Mouse (Mus musculus): ENCODE results near the gene Rpl29.

Gene Rpl29

DNA sequence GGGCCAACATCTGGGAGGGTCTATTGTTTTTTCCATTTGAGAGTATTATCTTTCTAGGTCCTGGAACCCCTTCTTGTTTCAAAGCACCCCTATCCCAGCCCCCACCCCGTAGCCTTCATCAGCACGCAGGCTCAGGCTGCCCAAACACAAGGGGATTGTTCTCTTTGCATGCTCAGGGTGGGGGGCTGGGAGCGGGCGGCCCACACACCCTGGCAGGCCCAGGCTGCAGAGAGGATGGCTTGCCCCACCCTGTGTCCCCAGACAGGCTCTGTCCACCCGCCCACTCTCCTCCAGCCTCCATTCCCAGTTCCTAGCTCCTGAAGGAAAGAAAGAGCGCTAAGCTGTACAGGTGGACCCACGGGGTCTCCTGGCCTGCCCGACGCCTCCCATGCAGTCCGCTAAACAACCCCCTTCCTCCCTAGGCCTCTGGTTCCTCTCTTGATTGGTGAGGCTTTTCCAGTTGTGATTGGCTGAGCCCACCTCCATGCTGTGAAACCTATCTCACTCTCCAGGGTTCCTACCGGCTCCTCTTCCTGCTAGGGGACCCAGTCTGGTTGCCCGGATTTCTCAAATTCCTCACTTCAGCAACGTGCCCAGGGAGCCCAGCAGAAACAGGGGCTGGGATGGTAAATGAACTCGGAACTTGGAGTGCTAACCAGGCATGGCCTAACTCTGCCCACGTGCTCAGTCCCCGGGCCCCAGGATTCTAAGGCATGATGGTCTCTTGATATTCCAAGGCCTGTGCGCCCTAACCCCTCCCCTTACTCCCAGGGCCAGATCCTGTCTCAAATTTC is 25.8 kb downstream of the Rpl29 start:
- DNase-seq (ENCODE audit: low read depth) = no peak

DNA sequence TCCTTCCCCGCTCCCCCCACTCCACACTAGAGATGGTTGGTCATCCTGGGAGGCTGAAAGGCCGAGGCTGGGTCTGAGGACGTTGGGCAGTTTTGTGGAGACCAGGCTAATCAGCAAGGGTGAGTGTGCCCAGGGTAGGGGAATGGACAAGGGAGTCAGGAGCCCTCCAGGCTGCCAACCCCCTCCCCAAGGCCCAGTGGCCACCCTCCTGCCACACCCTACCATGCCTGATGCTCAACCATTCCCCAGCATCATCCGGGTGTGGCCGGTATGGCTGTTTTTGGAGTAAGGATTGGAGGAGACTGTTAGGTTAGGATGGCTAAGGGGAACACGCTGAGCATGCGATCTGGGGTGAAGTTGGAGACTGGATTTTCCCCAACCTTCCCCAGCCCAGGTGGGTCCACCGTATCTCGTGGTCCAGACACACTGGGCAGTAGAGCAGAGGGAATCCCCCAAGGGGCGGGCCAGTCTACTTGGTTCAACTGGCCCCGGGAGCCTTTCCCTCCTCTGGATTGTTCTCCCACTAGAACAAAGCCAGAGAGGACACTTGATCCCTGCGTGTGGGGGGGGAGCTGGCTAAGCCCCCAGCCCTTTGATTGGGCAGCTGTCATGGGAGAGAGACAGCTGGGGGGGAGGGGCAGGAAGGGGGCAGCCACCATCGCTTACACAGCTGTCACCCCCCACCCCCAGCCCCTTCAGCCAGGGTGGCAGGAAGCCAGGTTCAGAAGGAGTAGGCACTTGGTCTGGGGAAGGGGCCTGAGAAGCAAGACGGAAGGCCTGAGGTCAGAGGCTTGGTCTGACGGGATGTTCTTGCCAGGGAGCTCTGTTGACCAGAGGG is 27.3 kb downstream of the Rpl29 start:
- no peak for DNase-seq (ENCODE audit: low read depth)

DNA sequence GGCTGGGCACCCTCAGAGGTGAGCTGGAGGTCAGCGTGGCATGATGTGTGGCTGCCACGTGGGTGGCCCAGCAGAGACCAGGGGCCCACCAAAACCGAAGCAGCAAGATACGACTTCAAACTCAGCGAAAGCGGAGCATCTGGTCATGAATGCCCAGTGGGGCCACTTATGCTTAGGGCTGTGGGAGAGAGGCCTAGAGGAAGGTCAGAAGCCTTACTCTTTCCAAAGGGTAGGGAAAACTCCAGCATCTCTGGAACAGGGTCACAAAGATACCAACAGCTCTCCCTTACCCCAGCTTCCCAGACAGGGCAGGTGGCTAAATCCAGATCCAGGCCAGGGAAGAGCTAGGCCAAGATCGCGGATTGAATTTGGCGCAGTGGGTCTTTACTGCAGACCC is 27.9 kb downstream of the Rpl29 start:
- DNase-seq (ENCODE audit: low read depth) = no peak

DNA sequence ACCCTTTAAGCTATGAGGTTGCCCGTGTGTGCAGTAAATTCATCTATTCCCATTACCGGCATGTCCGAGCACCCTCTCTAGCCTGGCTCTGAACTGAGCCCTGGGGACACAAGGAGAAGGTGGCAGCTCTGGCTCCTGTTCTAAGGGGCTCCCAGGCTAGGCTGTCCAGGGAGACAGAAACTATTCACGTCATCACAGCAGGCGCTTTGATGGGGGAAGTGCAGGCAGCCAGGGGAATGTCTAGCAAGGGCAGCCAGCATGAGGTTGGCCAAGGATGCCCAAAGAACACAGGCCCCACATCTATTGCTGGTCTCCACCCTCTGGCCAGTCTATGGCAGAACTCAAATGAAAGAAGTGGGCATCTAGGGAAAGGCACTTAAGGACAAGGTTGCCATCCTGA is 28.7 kb downstream of the Rpl29 start:
- no peak for DNase-seq (ENCODE audit: low read depth)

DNA sequence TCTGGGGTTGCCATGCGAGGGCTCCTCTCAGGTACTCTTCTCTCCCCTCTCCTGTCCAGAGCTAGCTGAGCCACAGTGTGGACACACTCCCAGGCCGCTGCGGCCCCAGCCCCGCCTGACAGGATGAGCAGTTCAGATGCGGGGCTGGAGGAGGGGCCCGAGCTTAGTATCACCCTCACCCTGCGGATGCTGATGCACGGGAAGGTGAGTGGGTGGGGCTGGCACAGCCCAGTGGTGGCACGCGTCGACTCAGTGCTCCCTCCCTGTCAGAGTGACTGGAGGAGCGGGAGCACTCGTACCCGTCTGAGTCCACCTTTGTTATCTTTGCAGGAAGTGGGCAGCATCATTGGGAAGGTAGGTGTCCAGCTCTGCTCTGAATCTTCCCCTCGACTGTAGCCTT is 30.7 kb downstream of the Rpl29 start:
- no peak for DNase-seq (ENCODE audit: low read depth)

DNA sequence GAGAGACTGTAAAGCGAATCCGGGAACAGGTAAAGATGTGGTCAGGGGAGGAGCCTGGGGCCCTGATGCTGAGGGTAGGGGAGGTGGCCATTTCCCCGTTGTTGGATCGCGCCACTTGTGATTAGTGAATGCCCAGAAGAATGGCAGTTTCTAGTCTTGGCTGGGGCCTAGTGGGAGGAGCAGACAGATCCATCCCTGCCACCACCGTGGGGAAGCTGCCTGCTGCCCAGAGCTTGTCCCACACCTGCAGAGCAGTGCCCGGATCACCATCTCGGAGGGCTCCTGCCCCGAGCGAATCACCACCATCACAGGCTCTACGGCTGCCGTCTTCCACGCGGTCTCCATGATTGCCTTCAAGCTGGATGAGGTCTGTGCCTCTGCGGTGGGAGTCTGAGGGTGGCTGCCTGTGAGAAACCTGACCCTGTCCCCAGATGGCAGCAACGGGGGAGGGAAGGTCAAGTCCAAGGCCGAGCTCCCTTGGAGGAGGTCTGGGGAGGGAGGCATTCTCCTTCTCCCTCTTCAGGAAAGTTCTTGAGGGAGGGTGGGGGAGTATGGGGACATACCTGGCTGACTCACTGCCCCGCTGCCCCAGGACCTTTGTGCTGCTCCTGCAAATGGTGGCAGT is 31.3 kb downstream of the Rpl29 start:
- DNase-seq (ENCODE audit: low read depth) = no peak

DNA sequence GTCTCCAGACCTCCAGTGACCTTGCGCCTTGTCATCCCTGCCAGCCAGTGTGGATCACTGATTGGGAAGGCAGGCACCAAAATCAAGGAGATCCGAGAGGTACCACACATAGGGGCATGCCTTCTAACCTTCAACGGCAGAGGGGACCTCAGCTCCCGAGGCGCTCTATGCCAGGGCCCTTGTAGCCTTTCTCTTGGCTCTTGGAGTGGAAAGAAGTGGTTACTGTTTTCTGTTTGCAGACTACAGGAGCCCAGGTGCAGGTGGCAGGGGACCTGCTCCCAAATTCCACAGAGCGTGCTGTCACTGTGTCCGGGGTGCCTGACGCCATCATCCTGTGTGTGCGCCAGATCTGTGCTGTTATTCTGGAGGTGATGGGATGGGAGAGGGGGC is 31.8 kb downstream of the Rpl29 start:
- no peak for DNase-seq (ENCODE audit: low read depth)

DNA sequence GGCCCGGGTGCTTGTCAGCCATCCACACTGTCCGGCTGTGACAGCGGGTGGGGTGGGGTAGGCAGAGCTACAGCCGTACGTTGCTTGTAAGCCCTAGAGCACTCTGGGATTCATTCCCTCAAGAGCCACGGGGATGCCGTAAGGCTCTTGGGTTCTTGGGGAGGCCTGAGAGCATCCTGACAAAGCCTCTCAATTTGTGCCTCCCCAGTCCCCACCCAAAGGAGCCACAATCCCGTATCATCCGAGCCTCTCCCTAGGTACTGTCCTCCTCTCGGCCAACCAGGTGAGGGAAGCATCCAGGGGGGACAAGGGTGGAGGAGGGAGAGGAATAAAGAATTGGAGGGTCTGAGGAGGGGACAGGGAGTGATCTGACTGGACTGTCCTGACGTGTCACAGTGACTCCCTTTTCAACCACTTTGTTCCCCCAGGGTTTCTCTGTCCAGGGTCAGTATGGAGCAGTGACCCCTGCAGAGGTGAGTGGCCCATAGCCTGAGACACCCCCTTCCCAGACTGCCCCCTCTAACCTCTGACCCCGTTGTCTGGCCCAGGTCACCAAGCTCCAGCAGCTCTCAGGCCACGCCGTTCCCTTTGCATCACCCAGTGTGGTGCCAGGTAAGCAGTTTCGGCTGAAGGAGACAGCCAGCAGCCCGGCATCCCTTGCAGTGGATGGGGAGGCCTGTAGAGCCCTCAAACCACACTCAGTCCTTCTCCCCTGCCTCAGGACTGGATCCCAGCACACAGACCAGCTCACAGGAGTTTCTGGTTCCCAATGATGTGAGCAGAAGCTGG is 32.6 kb downstream of the Rpl29 start:
- no peak for DNase-seq (ENCODE audit: low read depth)

DNA sequence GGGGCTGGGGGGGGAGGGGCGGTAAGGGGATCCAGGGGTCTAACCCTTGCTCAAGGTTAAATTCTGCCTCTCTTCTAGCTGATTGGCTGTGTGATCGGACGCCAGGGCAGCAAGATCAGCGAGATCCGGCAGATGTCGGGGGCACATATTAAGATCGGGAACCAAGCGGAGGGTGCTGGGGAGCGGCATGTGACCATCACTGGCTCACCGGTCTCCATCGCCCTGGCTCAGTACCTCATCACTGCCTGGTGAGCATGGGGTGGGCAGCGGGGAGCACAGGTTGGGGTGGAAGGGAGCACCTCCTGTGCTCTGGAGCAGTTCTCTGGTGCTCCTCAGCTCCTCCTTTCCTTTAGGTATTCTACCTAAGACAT is 33.2 kb downstream of the Rpl29 start:
- DNase-seq (ENCODE audit: low read depth) = no peak

DNA sequence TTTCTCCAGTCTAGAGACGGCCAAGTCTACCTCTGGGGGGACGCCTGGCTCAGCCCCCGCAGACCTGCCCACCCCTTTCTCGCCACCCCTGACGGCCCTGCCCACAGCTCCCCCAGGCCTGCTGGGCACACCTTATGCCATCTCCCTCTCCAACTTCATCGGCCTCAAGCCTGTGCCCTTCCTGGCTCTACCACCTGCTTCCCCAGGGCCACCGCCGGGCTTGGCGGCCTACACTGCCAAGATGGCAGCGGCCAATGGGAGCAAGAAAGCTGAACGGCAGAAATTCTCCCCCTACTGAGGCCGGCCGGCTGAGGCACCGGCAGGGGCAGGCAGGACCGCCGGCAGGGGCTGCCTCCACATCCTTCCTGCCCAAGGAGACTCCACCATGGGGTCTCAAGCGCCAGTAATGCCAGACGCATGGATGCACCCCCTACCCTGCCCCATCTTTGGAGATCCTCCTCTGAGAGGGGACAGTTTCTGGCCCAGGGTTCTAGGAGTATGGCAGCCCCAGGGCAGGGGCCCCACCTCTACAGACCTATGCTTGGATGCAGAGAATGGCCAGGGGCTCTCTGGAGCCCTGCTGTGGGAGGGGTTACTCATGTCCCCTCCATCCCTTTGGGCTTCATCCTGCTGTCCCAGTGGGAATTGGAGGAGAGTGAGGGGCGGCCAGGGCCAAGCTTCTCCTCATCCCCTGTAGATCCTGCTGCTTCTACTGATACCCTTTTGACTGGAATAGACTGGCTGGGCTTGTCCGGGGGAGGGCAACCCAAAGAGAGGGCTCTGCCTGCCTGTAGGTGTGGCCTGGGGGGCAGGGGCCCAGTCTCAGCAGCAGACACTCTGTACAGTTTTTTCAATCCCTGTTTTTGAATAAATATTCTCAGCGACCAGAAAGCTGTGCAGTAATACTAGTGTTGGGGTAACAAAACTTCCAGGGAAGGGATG is 34.1 kb downstream of the Rpl29 start:
- DNase-seq (ENCODE audit: low read depth) = no peak

DNA sequence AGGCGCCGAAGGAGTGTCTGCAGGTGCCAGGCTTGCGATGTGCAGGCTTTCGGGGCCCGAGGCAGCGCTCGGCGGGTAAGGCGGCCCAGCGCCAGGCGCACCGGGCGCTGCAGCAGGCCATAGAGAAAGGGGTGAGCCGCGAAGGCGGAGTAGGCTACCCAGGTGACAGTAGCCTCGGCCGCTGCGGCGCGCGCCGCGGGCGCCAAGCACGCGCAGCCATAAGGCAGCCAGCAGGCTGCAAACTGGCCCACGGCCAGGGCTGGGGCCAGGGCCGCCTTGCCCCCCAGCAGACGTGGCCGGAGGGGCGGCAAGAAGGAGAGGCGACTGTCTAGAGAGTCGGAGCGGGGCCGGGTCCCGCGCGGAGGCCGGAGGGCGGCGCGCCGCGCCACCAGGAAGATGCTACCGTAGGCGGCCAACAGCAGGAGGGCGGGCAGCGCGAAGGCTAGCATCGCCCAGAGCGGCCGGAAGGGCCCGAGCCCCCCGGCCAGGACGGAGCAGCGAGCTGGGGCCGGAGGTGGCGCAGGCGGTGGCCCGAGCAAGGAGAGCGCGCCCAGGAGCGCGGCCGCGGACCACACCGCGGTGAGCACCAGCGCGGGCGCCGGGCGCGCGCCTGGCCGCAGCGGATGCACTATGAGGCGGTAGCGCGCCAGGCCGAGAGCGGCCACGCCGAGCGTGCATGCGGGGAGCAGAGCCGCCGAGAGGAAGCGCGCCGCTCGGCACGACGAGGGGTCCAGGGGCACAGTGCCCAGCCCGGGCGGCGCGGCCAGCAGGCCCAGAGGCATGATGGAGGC is 35.7 kb downstream of the Rpl29 start:
- peak; percentile 66 for DNase-seq (ENCODE audit: low read depth)

DNA sequence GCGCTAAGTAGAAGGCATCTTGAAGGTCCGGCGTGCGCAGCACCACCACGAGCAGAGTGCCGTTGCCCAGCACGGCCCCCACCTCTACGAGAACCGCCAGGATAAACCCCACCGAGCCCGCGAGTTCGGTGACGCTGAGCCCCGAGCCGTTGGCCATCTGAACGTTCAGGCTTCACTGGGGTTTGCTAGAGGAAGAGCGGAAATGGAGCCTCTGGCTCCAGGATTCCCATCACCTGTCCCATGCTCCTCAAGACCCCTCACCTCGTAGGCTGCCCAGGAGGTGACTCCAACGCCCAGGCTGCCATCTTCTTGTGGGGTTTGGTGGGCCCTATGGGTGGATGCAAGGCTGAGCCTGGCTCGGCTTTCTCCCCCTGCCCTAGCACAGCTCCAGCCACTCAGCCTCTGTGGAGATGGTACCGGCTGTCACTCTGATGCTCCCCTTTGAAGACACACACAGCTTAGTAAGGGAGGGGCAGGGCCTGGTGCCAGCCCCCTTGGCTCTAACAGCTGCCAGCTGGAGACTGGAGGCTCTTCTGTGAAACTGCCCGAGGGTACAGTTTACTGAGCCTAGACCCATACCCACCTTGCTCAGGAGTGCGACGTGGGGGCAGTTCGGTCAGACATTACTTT is 36.4 kb downstream of the Rpl29 start, which contains the start of gene Gpr62:
Gpr62 (minus strand) TSS at position 368 of the 630 bp plus-strand sequence.
- DNase-seq (ENCODE audit: low read depth) = no peak

DNA sequence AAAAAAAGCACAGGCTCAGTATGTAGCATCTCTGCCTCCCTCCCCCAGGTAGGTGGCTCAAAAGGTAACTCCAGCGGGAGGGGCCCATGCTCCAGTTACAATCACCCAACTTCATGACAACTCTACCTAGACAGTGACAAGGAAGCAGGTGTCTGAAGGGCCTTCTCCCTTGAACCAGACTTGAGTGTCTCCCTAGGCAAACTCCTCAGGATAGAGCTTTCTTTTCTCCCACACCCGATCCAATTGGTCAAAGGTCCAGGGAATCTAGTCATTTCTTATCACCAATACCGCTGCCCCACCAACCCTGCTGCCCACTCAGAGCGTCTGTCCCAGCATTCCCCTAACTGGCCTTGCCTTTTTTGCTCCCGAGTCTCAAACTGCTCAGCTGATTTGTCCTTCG is 37.5 kb downstream of the Rpl29 start:
- no peak for DNase-seq (ENCODE audit: low read depth)

DNA sequence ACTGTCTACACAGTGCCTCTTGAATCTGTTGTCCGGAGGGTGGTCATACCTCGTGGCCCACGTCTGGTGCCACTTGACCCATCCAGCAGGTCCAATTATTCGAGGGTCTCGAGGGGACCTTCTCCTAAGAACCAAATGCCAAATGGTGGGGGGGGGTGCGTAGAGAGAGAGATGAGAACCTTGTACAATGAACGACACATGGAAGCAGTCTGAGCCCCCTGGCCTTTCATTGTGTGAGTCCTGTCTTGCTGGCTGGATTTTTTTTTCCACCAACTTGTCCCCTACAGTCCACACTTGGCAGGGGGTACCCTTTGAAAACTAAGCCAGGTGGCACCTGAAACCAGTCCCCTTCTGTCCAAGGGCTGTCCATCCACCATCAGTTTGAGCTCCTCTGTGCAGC is 38.5 kb downstream of the Rpl29 start:
- DNase-seq (ENCODE audit: low read depth) = no peak

DNA sequence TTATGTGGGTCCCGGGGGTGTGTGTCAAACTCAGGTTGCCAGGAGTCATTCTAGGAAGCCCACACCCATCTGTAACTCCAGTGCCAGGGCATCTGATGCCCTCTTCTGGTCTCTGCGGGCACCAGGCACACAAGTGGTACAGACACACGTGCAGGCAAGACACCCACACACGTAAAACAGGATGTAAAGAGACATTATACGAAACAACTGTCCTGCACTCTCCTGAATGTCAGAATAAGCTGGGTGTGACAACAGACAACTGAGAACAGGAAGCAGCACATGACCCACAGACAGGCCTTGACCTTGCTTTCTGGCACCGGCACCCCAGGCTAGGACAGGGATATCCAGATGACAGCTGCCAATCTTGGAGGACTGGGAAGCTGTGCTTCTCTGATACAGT is 40.1 kb downstream of the Rpl29 start:
- peak; percentile 62 for DNase-seq (ENCODE audit: low read depth)

DNA sequence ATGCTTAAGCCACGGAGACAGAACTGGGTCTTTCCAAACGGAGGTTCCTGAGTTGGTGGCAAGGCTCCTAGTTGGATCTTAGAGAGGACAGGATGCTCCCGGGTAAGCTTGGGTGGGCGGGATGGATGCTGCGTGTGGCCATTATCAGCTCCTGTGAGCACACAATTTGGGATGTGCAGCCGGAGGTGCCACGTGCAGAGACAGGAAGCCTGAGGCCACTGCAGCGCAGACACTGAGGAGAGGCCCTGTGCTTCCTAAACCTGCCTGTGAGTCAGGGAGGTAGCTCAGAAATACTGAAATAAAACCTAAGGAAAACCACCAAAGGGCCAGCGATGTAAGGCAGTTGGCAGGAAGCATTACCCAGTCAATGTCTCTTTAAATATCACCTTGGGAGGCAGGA is 40.5 kb downstream of the Rpl29 start:
- DNase-seq (ENCODE audit: low read depth) = peak; percentile 35

DNA sequence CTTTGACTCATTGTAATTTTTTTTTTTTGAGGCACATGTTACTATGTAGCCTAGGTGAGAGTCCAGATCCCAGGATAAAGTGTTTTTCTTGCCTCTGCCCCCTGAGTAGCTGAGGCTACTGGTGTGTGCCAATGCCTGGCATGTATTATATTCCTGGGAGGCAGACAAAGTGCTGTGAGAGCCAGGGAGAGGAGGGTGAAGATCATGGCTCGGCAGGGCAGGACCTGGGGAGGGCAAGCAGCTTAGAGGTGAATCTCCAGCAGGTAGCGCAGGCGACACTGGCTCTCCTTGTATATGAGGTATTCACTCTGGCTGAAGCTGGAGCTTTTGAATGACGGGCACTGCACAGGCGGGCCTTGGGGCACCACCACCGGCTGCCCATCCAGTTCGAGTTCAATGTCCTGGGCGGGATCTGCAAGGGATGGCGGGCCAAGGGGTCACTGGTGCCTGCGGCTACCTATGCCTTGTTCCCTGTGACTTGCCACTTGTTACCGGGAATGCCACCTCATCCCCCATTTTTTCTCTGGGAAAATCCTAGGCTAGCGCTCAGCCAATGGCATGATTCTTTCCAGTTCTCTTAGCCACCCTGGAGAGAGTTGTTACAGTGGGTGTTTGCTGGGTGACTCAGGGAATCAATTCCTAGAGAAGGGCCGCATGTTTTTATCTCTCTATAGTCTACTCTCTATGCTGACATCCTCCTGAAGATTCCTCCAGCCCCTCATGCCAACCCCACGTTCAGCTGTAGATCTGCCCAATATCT is 41.9 kb downstream of the Rpl29 start:
- no peak for DNase-seq (ENCODE audit: low read depth)

DNA sequence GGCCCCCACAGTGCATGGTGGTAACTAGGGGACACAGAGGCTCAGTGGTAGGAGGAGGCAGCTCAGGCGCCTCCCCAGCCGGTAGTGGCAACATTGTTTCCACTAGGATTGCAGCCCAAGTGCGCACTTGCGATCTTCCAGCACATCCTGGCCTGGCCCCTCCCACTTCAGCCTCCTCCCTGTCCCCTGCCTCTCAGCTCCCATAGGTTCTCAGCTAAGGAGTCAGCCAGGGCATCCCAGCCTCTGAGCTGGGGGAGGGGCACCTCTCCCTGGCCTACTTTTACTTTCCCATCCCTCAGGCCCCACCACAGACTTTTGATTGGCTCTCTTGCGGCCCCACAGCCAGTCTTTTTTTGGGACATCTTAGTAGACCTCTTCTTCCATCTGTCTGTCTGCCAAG is 42.6 kb downstream of the Rpl29 start:
- no peak for DNase-seq (ENCODE audit: low read depth)

DNA sequence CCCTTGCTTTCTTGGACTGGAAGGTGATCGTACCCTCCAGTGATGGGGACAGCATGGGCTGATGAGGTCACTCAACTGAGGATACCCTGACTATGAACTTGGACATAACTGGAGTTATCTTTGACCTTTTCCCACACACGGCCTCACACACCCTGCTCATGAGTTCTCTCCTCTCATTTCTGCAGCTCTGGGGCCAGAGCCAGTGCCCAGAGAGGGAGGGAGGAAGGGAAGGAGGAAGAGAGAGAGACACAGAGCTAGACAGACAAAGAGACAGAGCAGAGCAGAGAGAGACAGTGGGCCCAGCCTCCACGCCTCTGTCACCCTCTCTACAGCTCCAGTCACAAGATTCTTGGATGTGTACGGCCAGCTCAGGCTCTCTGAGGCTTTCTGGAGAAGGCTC is 43.1 kb downstream of the Rpl29 start:
- DNase-seq (ENCODE audit: low read depth) = no peak
